Mouse (Mus musculus) megakaryocyte, embryonic 14.5 days (primary cell): ENCODE measurements around the gene Lrrc28. TPM values are rescaled to one million over a fixed set of nuclear protein-coding genes. Genes with fewer than 3 reads are reported as not detected.

Experiments
- H3K27me3 ChIP-seq: replicated peaks from 2 replicates; pipeline ENCODE3; 2012; ENCODE audit warnings: inconsistent platforms
- H3K36me3 ChIP-seq: replicated peaks from 2 replicates; pipeline ENCODE3; 2012; ENCODE audit warnings: low read length, inconsistent platforms, mixed read lengths
- H3K4me1 ChIP-seq: 2 replicates; pipeline ENCODE4 v1.6.1; 2012; ENCODE audit warnings: inconsistent platforms
- H3K4me3 ChIP-seq: replicated peaks from 2 replicates; pipeline ENCODE3; 2012; ENCODE audit warnings: moderate library complexity, mild to moderate bottlenecking, inconsistent platforms
- H3K9me3 ChIP-seq: 2 replicates; pipeline ENCODE4 v1.6.1; 2012; ENCODE audit warnings: inconsistent platforms
- FLI1 ChIP-seq: IDR thresholded peaks from 2 replicates; pipeline ENCODE4 v1.6.1; 2012; ENCODE audit warnings: low read length, inconsistent platforms, mixed read lengths
- GATA1 ChIP-seq: IDR thresholded peaks from 3 replicates; pipeline ENCODE4 v1.6.1; 2012; ENCODE audit warnings: mixed read lengths, low read length, inconsistent platforms, borderline replicate concordance
- polyA plus RNA-seq: library from polyadenylated mRNA; stranded (reverse); fragments of >175 nt; gene quantifications from 2 replicates; pipeline ENCODE4 v1.2.3, GENCODE M21; 2012; ENCODE audit warnings: low replicate concordance; ENCODE audit not compliant: insufficient read depth

Lrrc28 gene
- polyA plus RNA-seq, 1 experiment: 12.3 TPM

DNA sequence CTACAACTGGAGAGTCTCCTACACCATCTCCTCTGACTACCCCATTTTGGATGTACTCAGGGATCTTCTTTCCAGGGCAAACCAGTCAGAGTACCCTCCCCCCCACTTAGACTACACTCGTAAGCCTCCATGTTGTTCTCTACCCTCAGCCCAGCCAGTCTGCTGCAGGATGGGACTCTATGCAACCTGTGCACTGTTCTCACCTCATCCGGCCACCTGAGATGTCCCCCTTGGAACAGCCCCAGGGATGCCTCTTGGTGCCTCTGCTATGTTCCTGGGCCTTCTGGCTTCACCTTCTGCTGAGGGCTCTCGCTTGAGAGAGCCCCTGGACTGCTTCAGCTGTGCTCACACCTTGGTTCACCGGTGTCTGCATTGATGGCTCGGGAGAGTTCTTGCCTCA is 158.7 kb downstream of the Lrrc28 start:
- no peak for TF ChIP-seq FLI1
- no peak for TF ChIP-seq GATA1
- no peak overlapping the region for H3K4me3 ChIP-seq

DNA sequence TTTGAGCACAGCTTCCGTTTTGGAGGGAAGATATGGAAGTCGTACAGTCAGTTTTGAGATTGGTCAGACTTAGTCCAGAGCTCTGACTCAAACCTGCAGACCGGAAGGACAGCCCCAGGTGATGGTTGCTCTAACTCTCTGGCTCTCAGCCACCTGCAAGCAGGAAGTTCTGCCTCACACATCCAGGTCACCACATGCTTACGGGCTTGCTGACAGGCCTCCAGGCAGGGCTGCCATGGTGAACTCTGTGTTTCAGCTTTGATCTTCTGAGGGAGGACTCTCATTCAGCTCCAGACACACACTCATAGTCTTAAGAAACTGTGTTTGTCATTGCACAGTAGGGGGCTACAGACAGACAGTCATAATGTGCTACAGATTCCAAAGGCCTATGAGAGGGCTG is 161.4 kb downstream of the Lrrc28 start:
- TF ChIP-seq FLI1 (no peak), GATA1 (no peak)
- Histone ChIP-seq H3K27me3 (peaks cover 66% of the 10 kb centered on the region), H3K4me1 (peaks cover 32% of the 10 kb centered on the region), H3K9me3 (no peaks in the 10 kb centered on the region), H3K36me3 (no peaks in the 10 kb centered on the region), H3K4me3 (no peak overlapping the region)

More for the DNA sequence above, 158.7 kb downstream of the Lrrc28 start:
- Histone ChIP-seq H3K27me3 (peaks cover 69% of the 10 kb centered on the region), H3K36me3 (no peaks in the 10 kb centered on the region), H3K4me1 (peaks cover 15% of the 10 kb centered on the region; the same call in 1 of the 2 replicates), H3K9me3 (no peaks in the 10 kb centered on the region)

DNA sequence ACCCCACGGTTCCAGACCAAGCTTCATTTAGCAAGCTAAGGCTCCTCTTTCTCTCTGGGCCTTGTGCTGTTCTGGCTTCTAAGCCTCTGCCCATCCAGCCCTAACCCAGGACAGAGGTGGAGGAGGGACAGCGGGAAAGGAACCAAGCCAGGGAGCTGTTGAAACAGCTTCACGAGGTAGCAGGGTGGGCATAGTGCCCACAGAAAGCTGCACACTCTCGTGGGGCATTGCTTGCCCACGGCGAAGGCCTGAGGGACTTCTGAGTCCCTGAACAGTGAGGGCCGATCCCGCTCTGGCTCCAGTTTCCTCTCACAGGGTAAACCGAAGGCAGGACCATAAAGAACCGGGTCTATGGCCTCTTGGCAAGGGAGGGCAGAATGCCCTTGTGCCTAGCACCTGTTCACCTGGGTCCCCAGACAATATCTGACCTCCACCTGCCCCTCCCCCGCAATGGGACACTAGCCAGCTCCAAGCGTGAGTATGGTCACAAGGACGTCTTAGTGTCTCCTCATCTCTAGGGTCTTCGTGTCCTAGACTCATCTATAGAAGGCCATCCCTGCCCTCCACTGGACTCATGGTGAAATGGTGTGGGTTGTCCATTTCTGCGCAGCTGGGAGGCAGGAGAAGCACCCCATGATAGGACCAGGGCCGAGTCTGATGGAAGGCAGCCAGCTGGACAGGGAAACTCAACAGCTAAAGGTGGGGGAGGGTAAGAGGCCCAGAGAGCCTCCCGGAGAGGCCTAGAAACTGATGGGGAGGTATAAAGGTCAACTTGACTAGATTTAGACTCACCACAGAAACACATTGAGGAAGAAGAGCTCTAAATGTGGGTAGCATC is 165.3 kb downstream of the Lrrc28 start:
- H3K4me3 ChIP-seq: no peak overlapping the region
- TF ChIP-seq GATA1 (no peak), FLI1 (no peak)
- no peaks in the 10 kb centered on the region for H3K9me3 ChIP-seq
- H3K36me3 ChIP-seq: no peaks in the 10 kb centered on the region
- peaks cover 33% of the 10 kb centered on the region for H3K4me1 ChIP-seq
- peaks cover 70% of the 10 kb centered on the region for H3K27me3 ChIP-seq

DNA sequence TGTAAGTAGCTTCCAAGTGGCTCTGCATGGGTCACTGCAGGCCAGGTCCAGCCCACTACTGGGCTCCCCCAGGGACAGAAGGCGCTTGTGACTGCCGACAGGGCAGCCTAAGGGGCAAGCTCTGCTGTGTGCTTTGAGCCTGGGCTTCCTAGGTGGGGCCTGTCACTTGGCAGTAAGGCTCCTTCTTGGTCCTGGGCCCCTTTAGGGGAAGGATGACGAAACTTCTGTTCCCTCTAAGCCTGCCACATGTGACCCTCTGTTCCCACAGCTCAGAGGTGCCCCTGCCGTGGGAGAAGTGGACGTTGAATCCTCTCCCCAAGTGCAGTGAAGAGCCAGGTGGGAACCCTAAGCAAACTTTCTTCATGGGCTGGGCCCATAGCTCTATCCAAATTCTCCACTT is 165.9 kb downstream of the Lrrc28 start:
- Histone ChIP-seq H3K27me3 (peaks cover 73% of the 10 kb centered on the region), H3K4me3 (no peak overlapping the region), H3K9me3 (no peaks in the 10 kb centered on the region), H3K36me3 (no peaks in the 10 kb centered on the region), H3K4me1 (peaks cover 38% of the 10 kb centered on the region)
- TF ChIP-seq GATA1 (no peak), FLI1 (no peak)

DNA sequence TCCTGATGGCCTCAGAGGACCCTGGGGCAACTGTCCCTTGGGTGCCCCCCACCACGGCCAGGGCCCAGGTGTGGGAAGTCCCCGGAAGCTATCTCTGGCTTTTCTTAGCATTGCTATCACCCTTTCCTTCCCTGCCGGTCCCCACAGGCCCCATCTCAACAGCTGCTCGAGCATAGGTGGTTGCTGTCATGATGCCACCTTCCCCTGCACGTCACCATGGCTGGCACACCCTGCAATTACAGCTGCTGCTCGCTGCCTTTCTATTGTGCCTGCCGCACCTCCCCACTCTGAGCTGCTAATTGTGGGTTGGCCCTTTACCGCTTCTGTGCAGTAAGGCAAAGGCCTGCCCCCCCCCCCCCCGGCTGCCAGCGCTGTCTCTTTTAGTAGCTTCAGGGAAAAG is 167.1 kb downstream of the Lrrc28 start:
- Histone ChIP-seq H3K4me1 (peaks cover 46% of the 10 kb centered on the region), H3K9me3 (no peaks in the 10 kb centered on the region), H3K4me3 (peak overlapping the region; percentile 28), H3K27me3 (peaks cover 75% of the 10 kb centered on the region), H3K36me3 (no peaks in the 10 kb centered on the region)
- TF ChIP-seq FLI1: no peak
- TF ChIP-seq GATA1: no peak

DNA sequence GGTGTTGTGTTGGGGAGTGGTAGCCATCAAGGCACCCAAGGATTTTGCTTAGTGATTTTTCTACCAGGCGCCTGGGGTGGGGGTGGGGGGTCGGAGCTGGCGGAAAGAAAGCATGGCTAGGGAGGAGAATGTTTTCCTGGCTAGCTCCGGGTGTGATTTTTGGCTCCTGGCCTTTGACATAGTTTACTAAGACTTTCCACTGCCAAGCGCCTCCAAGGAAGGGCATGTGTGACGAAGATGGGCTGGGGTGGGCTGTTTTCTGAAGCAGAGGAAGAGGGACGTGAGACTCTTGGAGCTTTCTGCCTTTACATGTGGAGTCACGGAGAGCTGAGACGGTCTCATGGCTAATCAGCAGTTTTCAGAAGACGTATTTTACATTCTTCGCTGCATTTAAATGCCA is 173.8 kb downstream of the Lrrc28 start:
- Histone ChIP-seq H3K4me3 (no peak overlapping the region), H3K9me3 (no peaks in the 10 kb centered on the region), H3K4me1 (peaks cover 24% of the 10 kb centered on the region), H3K36me3 (no peaks in the 10 kb centered on the region), H3K27me3 (peaks cover 44% of the 10 kb centered on the region)
- no peak for TF ChIP-seq FLI1
- TF ChIP-seq GATA1: no peak

DNA sequence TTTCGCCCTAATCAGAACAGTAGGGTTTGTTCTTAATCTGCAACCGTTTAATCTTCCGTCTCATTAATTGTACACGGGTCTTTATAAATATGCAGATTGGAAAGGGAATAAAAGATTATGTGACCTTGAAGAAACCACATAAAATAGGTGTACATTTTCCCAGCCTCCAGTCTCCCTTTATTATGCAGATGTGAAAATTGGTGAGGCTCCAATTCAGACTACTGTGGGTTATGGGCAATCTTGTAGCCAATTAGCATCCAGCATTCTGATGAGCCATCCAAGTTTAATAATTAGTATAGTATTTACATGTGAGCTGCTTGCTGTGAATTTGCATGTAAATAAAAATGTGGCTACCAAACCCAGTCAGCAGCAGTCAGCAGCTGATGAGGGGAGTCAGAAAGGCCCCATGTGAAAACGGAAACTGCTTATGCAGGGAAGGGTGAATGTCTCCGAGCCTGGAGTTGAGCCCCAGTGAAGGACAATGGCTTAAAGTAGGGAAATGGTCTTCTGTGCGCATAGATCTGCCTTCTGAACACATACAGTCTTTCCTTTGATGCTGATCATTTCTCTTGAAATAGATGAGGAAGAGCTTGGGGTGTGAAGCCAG is 176.2 kb downstream of the Lrrc28 start:
- TF ChIP-seq FLI1 (no peak), GATA1 (no peak)
- H3K27me3 ChIP-seq: peaks cover 28% of the 10 kb centered on the region
- H3K36me3 ChIP-seq: no peaks in the 10 kb centered on the region
- no peaks in the 10 kb centered on the region for H3K9me3 ChIP-seq
- H3K4me3 ChIP-seq: no peak overlapping the region
- peaks cover 18% of the 10 kb centered on the region for H3K4me1 ChIP-seq

DNA sequence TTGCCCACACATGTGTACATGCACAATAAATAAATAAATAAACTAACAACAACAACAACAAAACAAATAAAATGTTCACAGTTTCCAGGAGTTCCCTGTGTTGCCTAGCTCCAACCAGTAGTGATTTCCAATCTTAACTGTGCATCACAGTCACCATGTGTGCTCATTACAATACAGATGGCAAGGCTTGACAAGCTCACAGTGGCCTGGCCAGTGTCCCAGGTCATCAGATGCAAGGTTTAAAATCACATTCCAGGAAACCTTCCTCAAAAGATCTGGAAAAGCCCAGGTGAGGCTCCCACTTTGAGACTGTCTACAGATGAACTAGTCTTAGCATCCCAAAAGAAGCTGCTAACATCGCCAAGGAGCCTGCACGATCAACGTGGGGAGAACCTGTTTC is 176.9 kb downstream of the Lrrc28 start:
- Histone ChIP-seq H3K4me3 (no peak overlapping the region), H3K36me3 (no peaks in the 10 kb centered on the region), H3K27me3 (peaks cover 26% of the 10 kb centered on the region), H3K9me3 (no peaks in the 10 kb centered on the region), H3K4me1 (peaks cover 15% of the 10 kb centered on the region)
- TF ChIP-seq GATA1 (no peak), FLI1 (no peak)

DNA sequence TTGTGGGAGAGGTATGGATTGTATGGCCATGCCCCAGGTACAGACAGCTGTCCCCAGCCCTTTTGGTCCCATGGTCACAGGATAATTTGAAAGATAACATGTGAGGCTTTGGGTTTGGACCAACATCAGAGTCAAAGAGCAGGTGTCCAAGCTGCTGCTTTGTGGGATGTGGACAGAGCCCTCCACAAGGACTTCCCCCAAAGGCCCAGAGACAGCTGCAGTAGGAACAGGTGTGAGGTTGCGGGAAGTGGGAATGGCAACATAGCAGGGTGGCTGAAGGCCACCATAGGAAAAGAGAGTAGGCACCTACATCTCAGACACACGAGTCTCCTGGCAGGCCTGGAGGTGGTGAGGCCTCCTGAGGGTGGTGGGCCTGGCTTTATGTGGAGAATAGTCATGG is 178.7 kb downstream of the Lrrc28 start:
- Histone ChIP-seq H3K4me3 (no peak overlapping the region), H3K36me3 (no peaks in the 10 kb centered on the region), H3K4me1 (peaks cover 34% of the 10 kb centered on the region), H3K9me3 (no peaks in the 10 kb centered on the region), H3K27me3 (peaks cover 24% of the 10 kb centered on the region)
- TF ChIP-seq GATA1: no peak
- TF ChIP-seq FLI1: no peak

DNA sequence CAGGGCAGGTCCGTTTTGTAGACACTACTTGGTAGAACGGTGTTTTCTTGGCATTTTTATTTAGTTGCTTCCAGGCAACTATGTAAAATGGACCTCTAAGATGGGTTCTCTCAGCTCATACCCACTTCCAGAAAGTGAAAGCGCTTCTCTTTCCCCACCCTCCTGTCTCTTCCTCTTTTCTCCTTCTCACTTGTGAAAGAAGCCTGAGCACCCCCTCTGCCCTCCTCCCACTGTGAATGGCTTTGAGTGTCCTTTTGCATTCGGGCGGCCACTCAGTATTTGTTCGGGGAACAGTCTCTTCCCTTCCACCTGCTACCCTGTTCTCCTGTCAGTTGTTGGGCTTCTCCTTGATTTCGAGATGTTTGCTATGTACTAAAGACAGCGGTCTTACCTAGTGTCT is 180.4 kb downstream of the Lrrc28 start:
- Histone ChIP-seq H3K36me3 (no peaks in the 10 kb centered on the region), H3K4me3 (no peak overlapping the region), H3K9me3 (no peaks in the 10 kb centered on the region), H3K27me3 (peaks cover 21% of the 10 kb centered on the region), H3K4me1 (peaks cover 50% of the 10 kb centered on the region)
- TF ChIP-seq GATA1 (no peak), FLI1 (no peak)

DNA sequence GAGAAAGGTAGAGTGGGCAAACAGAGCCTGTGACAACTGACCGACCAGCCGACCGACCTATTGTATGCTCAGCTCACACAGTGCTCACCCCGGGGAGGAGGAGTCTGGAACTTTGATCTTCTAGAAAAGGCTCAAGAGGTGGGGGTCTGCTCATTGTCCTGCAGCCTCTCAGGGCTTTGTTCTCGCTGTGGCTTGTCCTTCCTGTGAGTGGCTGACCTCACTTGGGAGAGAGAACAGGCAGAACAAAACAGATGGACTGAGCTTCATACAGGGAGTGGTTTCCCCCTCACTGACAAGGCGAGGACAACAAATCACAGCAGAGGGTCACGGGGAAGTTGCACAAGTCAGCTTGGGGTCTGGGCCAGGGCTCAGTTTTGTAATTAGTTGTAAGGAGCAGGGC is 181.5 kb downstream of the Lrrc28 start:
- no peak overlapping the region for H3K4me3 ChIP-seq
- no peaks in the 10 kb centered on the region for H3K9me3 ChIP-seq
- peaks cover 17% of the 10 kb centered on the region for H3K27me3 ChIP-seq
- H3K4me1 ChIP-seq: peaks cover 61% of the 10 kb centered on the region
- TF ChIP-seq FLI1 (no peak), GATA1 (no peak)
- no peaks in the 10 kb centered on the region for H3K36me3 ChIP-seq

Other genes with a start within 250 kb of the Lrrc28 start
- 4.3 and 6.7 TPM in 2 replicates for gene Ttc23, start 2.1 kb upstream of the Lrrc28 start, polyA plus RNA-seq
- 0.49 and 1.3 TPM in 2 replicates for gene Synm, start 114.5 kb upstream of the Lrrc28 start, polyA plus RNA-seq